Mouse (Mus musculus): Measurements from ENCODE around the gene Gnb3.
"Not testable (repeated sequence)": the region's sequence is repeated elsewhere in the genome, so short reads cannot be mapped to it uniquely, and the experiment has no call there.

- not testable (repeated sequence) for TF ChIP-seq CTCF (IDR thresholded peaks at IDR 0.05; ENCODE audit: low read depth); EP300 (optimal IDR thresholded peaks at IDR 0.05)
These were observed 8.9 kb downstream of the Gnb3 start for GRCm38 (mm10) chr6:124831199-124831598.

Measured in stomach, postnatal 0 days (tissue).